ENCODE assay signal across 8 mouse cellular contexts in the genomic region with DNA sequence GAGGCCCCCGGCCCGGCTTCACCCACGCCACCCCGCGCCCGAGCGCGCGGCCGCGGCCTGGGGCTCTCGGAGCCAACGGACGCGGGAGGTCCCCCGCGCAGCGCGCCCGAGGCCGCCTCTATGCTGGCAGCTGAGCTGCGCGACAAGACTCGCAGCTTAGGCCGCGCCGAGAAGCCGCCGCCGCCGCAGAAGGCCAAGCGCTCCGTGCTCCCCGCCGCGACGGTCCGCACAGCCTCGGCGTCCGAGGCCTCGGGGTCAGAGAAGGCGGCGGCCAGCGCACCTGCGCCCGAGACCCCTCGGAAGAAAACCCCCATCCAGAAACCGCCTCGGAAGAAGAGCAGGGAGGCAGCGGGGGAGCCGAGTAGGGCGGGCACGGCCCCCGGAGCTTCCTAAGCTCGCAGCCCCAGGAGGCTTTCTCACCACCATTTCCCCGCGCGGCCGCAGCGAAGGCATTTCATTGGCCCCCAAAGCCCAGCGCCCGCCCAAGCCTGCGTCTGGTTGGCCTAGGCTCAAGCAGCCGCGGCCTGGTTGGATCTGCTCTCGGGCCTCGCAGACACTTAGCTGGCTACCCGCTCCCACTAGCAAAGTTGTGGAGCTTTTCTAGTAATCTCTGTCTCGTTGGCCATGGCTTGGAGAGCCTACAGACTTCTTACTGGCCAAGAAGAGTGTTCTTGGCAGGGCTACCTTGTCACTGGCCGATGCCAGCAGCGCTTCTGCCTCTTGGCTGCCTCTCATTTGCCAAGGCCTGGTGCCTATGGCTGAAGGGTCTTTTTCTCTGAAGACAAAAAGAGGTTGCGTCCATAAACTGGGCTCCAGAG. TPM values are rescaled to one million over a fixed set of nuclear protein-coding genes. Genes with fewer than 3 reads are reported as not detected.
DNase-seq lines count a peak whose midpoint lies in the region; ATAC-seq and TF ChIP-seq lines count a peak whose summit lies in the region.

No protein-coding gene starts in this region.

- peak; percentile 76 to 86 for TF ChIP-seq POLR2A in MEL (IDR thresholded peaks at IDR 0.05; ENCODE audit: control insufficient read depth in 1 of 2, insufficient read depth in 1 of 2, low read depth in 1 of 2, low read length in 2 of 2, poor library complexity in 1 of 2)
- peak; percentile 41; the same call in 1 of the 2 replicates for TF ChIP-seq POLR2A in thymus, adult 2 months (IDR thresholded peaks at IDR 0.05; ENCODE audit: control insufficient read depth, extremely low read depth, insufficient read depth, low read length, poor library complexity)

- H3K79me2 ChIP-seq in MEL (ENCODE audit: control insufficient read depth, insufficient read depth, low read length, poor library complexity), result peaks cover 5% of the 10 kb centered on the region; the same call in 1 of the 2 replicates

- no peak for TF ChIP-seq RAD21 in MEL (IDR thresholded peaks at IDR 0.05; ENCODE audit: low read depth, low read length)

- peaks cover 0 to 5% of the 10 kb centered on the region in 2 experiments; a peak in 2 of 4 replicates for H3K36me3 ChIP-seq in MEL (ENCODE audit: control insufficient read depth in 1 of 2, insufficient read depth in 2 of 2, low read length in 2 of 2)
- H3K36me3 ChIP-seq in hindbrain, embryonic 11.5 days (ENCODE audit: control insufficient read depth, insufficient read depth, low read length), result no peaks in the 10 kb centered on the region
- H3K36me3 ChIP-seq in lung, embryonic 15.5 days, result peaks cover 14% of the 10 kb centered on the region; the same call in 1 of the 2 replicates
- no peaks in the 10 kb centered on the region for H3K36me3 ChIP-seq in thymus, adult 2 months (ENCODE audit: control insufficient read depth, insufficient read depth, low read length)

- peak; percentile 84 for ATAC-seq in hindbrain, embryonic 11.5 days (ENCODE audit: low FRiP score)
- ATAC-seq in lung, embryonic 15.5 days (ENCODE audit: borderline replicate concordance, extremely low read depth, low FRiP score, low TSS enrichment), result peak; percentile 29; the same call in 1 of the 2 replicates

- TF ChIP-seq CTCF in MEL (IDR thresholded peaks at IDR 0.05 in 2 of 3, conservative IDR thresholded peaks at IDR 0.05 in 1 of 3; ENCODE audit: control insufficient read depth in 1 of 3, insufficient read depth in 1 of 3, low read depth in 2 of 3, low read length in 3 of 3, poor library complexity in 1 of 3, severe bottlenecking in 1 of 3), result 0 out of 6 replicates have a peak, but pooled peaks of 1 of the 3 experiments have one; percentile 3
- TF ChIP-seq CTCF in thymus, adult 2 months (IDR thresholded peaks at IDR 0.05; ENCODE audit: borderline replicate concordance, control insufficient read depth, extremely low read depth, insufficient read depth, low read length, poor library complexity), result 0 out of 2 replicates have a peak, but pooled peaks have one; percentile 25

- TF ChIP-seq EP300 in MEL (IDR thresholded peaks at IDR 0.05; ENCODE audit: low read depth in 1 of 2, low read length in 2 of 2), result no peak

- peak; percentile 96 for DNase-seq in MEL (ENCODE audit: low read depth, low spot score)
- peak; percentile 83 for DNase-seq in cerebellum, adult 8-10 months
- DNase-seq in frontal cortex, postnatal 10 days (ENCODE audit: low spot score in 2 of 2), result peak; percentile 69 to 87
- DNase-seq in hindbrain, embryonic 11.5 days (ENCODE audit: low spot score), result peak; percentile 93
- DNase-seq in layer of hippocampus, adult 9-11 months, result peak; percentile 90
- peak; percentile 67 for DNase-seq in ovary, postnatal 10 days (ENCODE audit: low spot score)
- DNase-seq in thymus, adult 2 months, result peak; percentile 92

- peak overlapping the region; percentile 94 for H3K9ac ChIP-seq in MEL (ENCODE audit: control insufficient read depth, low read depth, low read length, poor library complexity, severe bottlenecking)
- H3K9ac ChIP-seq in hindbrain, embryonic 11.5 days (ENCODE audit: low read depth, low read length), result peak overlapping the region; percentile 81
- peak overlapping the region; percentile 57 for H3K9ac ChIP-seq in lung, embryonic 15.5 days

- H3K27me3 ChIP-seq in MEL (ENCODE audit: control insufficient read depth in 1 of 2, insufficient read depth in 2 of 2, low read length in 2 of 2), result no peaks in the 10 kb centered on the region
- H3K27me3 ChIP-seq in hindbrain, embryonic 11.5 days (ENCODE audit: control insufficient read depth, insufficient read depth, low read length), result peaks cover 58% of the 10 kb centered on the region
- peaks cover 50% of the 10 kb centered on the region for H3K27me3 ChIP-seq in lung, embryonic 15.5 days
- peaks cover 35% of the 10 kb centered on the region; the same call in 1 of the 2 replicates for H3K27me3 ChIP-seq in thymus, adult 2 months (ENCODE audit: control insufficient read depth, insufficient read depth, low read length)

- peak overlapping the region; percentile 99 for H3K4me2 ChIP-seq in hindbrain, embryonic 11.5 days (replicated peaks; ENCODE audit: low read depth, low read length)
- H3K4me2 ChIP-seq in lung, embryonic 15.5 days, result peak overlapping the region; percentile 92

- H3K9me3 ChIP-seq in MEL (replicated peaks; ENCODE audit: insufficient read depth, low read length), result no peaks in the 10 kb centered on the region
- no peaks in the 10 kb centered on the region for H3K9me3 ChIP-seq in hindbrain, embryonic 11.5 days (ENCODE audit: control insufficient read depth, low read length)
- no peaks in the 10 kb centered on the region for H3K9me3 ChIP-seq in lung, embryonic 15.5 days

- peak overlapping the region; percentile 71 for H3K27ac ChIP-seq in MEL (ENCODE audit: control insufficient read depth, low read depth, low read length)
- peak overlapping the region; percentile 51 for H3K27ac ChIP-seq in hindbrain, embryonic 11.5 days (ENCODE audit: low read depth, low read length)
- H3K27ac ChIP-seq in lung, embryonic 15.5 days, result peak overlapping the region; percentile 74
- no peak overlapping the region for H3K27ac ChIP-seq in thymus, adult 2 months (ENCODE audit: control insufficient read depth, insufficient read depth, low read length)

- 3% methylated on average over 72 of the region's 73 CpGs for WGBS in hindbrain, embryonic 11.5 days
- 8% methylated on average over 73 of the region's 73 CpGs for WGBS in lung, embryonic 15.5 days
- 5% methylated on average over 73 of the region's 73 CpGs for WGBS in thymus, adult 2 months

- H3K4me1 ChIP-seq in MEL (ENCODE audit: control insufficient read depth in 1 of 2, insufficient read depth in 2 of 2, low read length in 2 of 2), result peaks cover 2 to 33% of the 10 kb centered on the region in 2 experiments; a peak in 3 of 4 replicates
- H3K4me1 ChIP-seq in hindbrain, embryonic 11.5 days (replicated peaks; ENCODE audit: control insufficient read depth, insufficient read depth, low read length), result peaks cover 21% of the 10 kb centered on the region
- peaks cover 84% of the 10 kb centered on the region for H3K4me1 ChIP-seq in lung, embryonic 15.5 days
- peaks cover 30% of the 10 kb centered on the region for H3K4me1 ChIP-seq in thymus, adult 2 months (replicated peaks; ENCODE audit: control insufficient read depth, insufficient read depth, low read length)

- H3K4me3 ChIP-seq in MEL (ENCODE audit: control insufficient read depth in 1 of 2, insufficient read depth in 1 of 2, low read depth in 2 of 2, low read length in 2 of 2), result peak overlapping the region; percentile 53 to 70
- H3K4me3 ChIP-seq in hindbrain, embryonic 11.5 days (ENCODE audit: low read depth, low read length), result peak overlapping the region; percentile 55
- peak overlapping the region; percentile 45 for H3K4me3 ChIP-seq in lung, embryonic 15.5 days
- H3K4me3 ChIP-seq in thymus, adult 2 months (ENCODE audit: control insufficient read depth, insufficient read depth, low read length), result peak overlapping the region; percentile 78

TF ChIP-seq in MEL, 35 proteins besides CTCF, POLR2A, EP300 and RAD21 (continues in another document):
- TF ChIP-seq NELFE (IDR thresholded peaks at IDR 0.05; ENCODE audit: low read depth, low read length), result peak; percentile 76
- TF ChIP-seq CHD1 (IDR thresholded peaks at IDR 0.05; ENCODE audit: low read depth, low read length), result 0 out of 2 replicates have a peak, but pooled peaks have one; percentile 46
- peak; percentile 66; the same call in 1 of the 2 replicates for TF ChIP-seq E2F4 (IDR thresholded peaks at IDR 0.05; ENCODE audit: borderline replicate concordance, low read depth, low read length)
- TF ChIP-seq USF2 (IDR thresholded peaks at IDR 0.05; ENCODE audit: borderline replicate concordance in 1 of 2, insufficient read depth in 1 of 2, low read depth in 1 of 2, low read length in 2 of 2), result no peak

RNA-seq across cellular contexts. Expression of a gene that starts 10.3 kb away (rescaled TPM):
- 0.62 TPM in 2 replicates for total RNA-seq in MEL (2012; rRNA removed)
- 1 to 10 TPM in 1 of 2 experiments, not detected in 1; 1.2 TPM for polyA plus RNA-seq in MEL (2012; ENCODE audit: insufficient read depth in 1 of 2, insufficient read length in 2 of 2, low read depth in 1 of 2, low replicate concordance in 2 of 2, missing spikeins in 1 of 2)
- polyA plus RNA-seq in hindbrain, embryonic 11.5 days (2014; fragmentation: Nextera tagmentation; extraction: Ambion mirVana), result 6.4 and 7.2 TPM in 2 replicates
- polyA plus RNA-seq in lung, embryonic 15.5 days (2015; fragmentation: Nextera tagmentation; extraction: Ambion mirVana), result 20.5 and 23.9 TPM in 2 replicates
- 41.0 and 41.2 TPM in 2 replicates for polyA plus RNA-seq in thymus, adult 2 months (2012; rRNA removed)

RNA-seq across cellular contexts. Expression of a gene that starts 25.5 kb away (rescaled TPM):
- not detected in 2 replicates for total RNA-seq in MEL (2012; rRNA removed)
- polyA plus RNA-seq in MEL (2012; ENCODE audit: insufficient read depth in 1 of 2, insufficient read length in 2 of 2, low read depth in 1 of 2, low replicate concordance in 2 of 2, missing spikeins in 1 of 2), result under 1 TPM in 1 of 2 experiments, not detected in 1; 0.06 TPM
- 0.20 and 0.49 TPM in 2 replicates for polyA plus RNA-seq in hindbrain, embryonic 11.5 days (2014; fragmentation: Nextera tagmentation; extraction: Ambion mirVana)
- 0.09 TPM in 1 of 2 replicates, not detected in the other for polyA plus RNA-seq in lung, embryonic 15.5 days (2015; fragmentation: Nextera tagmentation; extraction: Ambion mirVana)
- polyA plus RNA-seq in thymus, adult 2 months (2012; rRNA removed), result not detected in 2 replicates

RNA-seq across cellular contexts. Expression of a gene that starts 30.8 kb away (rescaled TPM):
- total RNA-seq in MEL (2012; rRNA removed), result 2.0 and 2.4 TPM in 2 replicates
- polyA plus RNA-seq in MEL (2012; ENCODE audit: insufficient read depth in 1 of 2, insufficient read length in 2 of 2, low read depth in 1 of 2, low replicate concordance in 2 of 2, missing spikeins in 1 of 2), result 1 to 10 TPM in 1 of 2 experiments, not detected in 1; 3.6 TPM
- polyA plus RNA-seq in hindbrain, embryonic 11.5 days (2014; fragmentation: Nextera tagmentation; extraction: Ambion mirVana), result 1.8 and 2.9 TPM in 2 replicates
- 1.8 and 3.3 TPM in 2 replicates for polyA plus RNA-seq in lung, embryonic 15.5 days (2015; fragmentation: Nextera tagmentation; extraction: Ambion mirVana)
- polyA plus RNA-seq in thymus, adult 2 months (2012; rRNA removed), result 22.4 and 27.4 TPM in 2 replicates

RNA-seq across cellular contexts. Expression of a gene that starts 48.0 kb away (rescaled TPM):
- total RNA-seq in MEL (2012; rRNA removed), result 93.6 and 97.0 TPM in 2 replicates
- polyA plus RNA-seq in MEL (2012; ENCODE audit: insufficient read depth in 1 of 2, insufficient read length in 2 of 2, low read depth in 1 of 2, low replicate concordance in 2 of 2, missing spikeins in 1 of 2), result 100 to 1,000 TPM in 1 of 2 experiments, 10 to 100 TPM in 1; 82.4 to 191 TPM
- 44.8 and 45.0 TPM in 2 replicates for polyA plus RNA-seq in hindbrain, embryonic 11.5 days (2014; fragmentation: Nextera tagmentation; extraction: Ambion mirVana)
- 61.2 and 66.0 TPM in 2 replicates for polyA plus RNA-seq in lung, embryonic 15.5 days (2015; fragmentation: Nextera tagmentation; extraction: Ambion mirVana)
- polyA plus RNA-seq in thymus, adult 2 months (2012; rRNA removed), result 72.7 and 75.1 TPM in 2 replicates
